Mouse (Mus musculus) heart, adult 8-10 months (tissue): Measurements from ENCODE around the gene Pdgfra. TPM values are rescaled to one million over a fixed set of nuclear protein-coding genes. Genes with fewer than 3 reads are reported as not detected.

Source experiments
- DNase-seq: peaks from one replicate; pipeline ENCODE4 v3.0.0; 2022; ENCODE audit warnings: low spot score
- total RNA-seq, 4 experiments: library from RNA; stranded (reverse); gene quantifications; 2 replicates each; pipeline ENCODE4 v1.2.4; 2022

Pdgfra gene
- 10 to 100 TPM; 17.9 to 23.3 (median 21.5) TPM for total RNA-seq

DNA sequence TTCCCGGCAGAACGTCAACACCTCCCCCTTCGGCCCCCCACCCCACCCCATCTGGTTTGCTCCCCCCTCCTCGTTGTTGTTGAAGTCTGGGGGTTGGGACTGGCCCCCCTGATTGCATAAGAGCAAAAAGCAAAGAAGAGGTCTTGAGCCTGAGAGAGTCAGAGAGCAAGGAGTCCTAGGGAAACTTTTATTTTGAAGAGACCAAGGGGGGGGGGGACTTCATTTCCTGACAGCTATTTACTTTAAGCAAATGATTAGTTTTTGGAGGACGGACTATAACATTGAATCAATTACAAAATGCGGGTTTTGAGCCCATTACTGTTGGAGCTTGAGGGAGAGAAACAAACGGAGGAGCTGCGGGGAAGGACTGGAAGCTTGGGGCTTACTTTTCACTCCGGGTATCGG lies at the start of gene Pdgfra:
Pdgfra (plus strand) TSS at position 272 of the 405 bp plus-strand sequence.
- DNase-seq, result peak; percentile 58

DNA sequence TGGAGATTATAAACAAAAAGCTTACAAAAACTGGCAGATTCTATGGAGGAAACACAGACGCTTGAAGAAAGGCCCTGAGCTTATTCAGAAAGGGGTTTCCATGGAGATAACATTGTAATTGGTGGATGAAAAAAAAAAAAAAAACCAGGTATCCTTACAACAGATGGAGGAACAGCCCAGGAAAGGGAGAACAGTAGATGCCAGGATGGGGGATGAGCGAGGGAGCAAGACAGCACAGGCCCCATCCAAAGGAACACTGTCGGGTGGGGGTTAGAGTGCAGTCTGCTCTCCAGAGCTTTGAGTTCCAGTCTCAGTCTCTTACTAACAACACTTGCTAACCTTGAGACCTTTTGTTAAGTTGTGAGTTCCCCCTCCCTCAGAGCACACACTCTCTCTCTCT lies 45.6 kb upstream of the Pdgfra start:
- no peak for DNase-seq

DNA sequence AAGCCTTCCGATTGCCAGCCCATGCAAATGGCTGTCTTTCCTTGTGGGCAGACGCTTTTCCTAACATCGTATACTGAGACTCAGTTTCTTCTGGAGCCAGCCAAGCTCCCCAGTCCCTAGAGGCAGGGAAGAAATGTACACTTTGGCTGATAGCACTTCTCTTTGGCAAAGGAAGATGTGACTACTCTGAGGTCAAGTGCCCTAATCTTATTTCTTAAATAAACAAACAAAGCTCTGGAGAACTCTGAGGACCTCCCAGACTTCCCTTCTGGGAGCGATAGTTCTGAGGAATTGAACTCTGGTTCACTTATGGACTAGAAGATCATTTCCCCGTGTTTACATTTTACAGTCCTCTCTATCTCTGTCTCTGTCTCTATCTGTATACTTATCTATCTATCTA lies 42.7 kb upstream of the Pdgfra start:
- no peak for DNase-seq

DNA sequence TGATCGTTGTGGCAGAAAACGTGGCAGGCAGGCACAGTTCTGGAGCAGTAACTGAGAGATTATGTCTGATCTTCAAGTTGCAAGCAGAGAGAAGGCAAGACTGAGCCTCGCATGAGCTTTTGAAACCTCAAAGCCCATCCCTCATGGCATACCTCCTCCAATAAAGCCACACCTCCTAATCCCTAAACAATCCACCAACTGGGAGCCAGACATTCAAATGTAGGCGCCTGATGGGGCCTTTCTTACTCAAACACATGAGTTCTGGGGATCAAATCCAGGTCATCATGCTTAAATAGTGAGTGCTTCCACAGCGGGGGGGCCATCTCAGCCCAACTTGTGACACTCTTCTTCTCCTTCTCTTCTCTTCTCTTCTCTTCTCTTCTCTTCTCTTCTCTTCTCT lies 40.3 kb upstream of the Pdgfra start:
- no peak for DNase-seq

DNA sequence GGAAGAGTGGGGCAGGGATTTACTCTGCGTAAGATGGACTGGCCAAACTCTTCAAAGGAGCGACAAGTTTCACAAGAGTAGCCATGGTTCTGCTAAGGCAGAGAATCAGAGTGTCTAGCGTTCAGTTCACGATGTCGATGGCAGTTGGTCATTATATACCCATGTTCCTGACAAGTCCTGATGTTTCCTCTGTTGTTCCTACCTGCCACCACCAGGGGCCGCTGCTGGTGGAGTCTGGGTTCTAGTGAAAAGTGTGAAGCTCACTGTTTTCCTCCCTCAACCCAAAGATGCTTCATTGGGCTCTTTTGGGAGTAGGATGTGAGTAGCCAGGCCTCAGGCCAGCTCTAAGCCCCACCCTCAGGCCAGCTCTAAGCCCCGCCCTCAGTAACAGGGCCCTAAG lies 33.3 kb upstream of the Pdgfra start:
- DNase-seq, result no peak

DNA sequence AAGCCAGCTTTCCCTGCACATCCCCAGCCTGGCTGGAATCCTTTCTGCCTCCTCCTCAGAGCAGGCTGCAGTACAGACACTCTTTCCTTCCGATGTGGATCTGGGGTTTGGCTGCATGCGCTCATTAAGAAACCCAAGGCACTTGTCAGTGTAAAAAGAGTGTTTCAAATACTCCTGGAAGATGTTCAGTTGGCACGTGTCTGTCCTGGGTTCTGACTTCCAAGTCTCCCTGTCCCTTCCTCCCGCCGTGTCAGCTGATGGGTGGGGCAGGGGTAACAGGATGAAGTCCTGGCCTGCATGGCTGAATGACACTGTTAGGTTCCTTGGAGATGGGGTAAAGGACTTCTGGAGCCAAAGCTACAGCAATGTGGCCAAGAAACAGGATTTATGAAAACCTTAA lies 30.4 kb upstream of the Pdgfra start:
- peak; percentile 49 for DNase-seq

DNA sequence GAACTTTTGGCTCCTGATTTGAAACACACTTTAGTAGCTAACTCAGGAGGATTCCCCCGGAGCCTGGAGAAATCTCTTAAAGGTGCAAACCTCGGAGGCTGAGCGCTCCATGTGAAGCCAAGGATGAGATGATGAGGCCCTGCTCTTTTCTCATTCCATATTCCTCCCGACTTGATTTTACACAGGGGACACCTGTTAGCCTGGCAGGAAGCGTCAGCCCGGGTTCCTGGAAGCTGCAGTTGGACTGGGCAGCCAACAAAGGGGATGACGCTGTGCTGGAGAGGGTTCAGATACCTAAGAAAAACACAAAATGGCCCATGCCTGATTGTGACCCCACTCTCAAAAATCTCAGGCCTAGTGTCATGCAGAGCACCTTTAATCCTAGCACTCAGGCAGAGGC lies 17.4 kb upstream of the Pdgfra start:
- no peak for DNase-seq

DNA sequence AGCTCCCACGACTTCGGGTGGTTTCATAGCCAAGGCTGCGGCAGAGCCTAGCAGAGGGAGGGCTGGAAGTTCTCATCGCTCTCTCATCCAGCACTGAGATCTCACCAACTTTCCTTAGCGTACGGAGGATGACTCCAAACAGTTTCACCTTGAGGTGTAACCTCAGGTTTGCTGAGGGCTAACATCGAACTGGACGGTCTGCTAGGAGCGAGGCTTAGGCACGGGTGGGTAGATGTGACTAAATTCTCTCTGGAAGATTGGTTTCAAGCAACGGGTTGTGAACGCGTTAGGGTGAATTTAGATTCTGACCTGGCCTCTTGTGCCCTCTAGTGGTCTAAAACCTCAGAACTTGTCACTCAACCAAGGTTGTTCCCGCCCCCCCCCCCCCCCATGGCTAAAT lies 9.0 kb upstream of the Pdgfra start:
- peak; percentile 85 for DNase-seq

DNA sequence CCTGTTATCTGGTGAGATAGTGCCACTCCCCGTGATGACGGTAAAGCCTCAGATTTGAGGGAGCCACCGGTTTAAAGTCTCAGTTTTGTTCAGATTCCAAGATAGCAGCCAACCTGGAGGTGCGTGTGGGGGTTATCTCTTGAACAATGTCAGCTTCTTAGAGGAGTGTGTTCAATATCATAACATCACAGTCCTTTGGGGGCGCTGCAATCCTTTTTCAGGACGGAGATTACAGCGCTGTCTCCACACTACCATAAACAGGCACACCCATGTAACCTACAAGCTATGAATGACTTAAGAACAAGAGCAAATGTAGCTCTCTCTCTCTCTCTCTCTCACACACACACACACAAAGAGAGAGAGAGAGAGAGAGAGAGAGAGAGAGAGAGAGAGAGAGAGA lies 8.3 kb upstream of the Pdgfra start:
- no peak for DNase-seq

DNA sequence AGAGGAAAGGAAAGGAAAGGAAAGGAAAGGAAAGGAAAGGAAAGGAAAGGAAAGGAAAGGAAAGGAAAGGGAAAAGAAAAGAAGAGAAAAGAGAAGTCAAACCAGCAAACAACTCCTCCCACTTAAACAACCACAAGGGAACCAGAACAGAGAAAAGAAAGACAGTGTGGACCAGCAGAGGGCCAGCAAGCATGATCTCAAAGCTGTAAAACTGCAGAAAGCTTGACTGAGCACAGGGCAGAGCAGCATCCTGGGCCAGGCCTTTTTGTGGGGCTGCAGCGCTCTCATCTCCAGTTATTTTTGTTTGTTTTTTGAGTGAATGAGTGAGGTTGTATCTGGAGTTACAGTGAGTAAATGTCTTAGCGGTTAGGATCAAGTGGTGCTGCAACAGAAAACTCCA lies 6.8 kb upstream of the Pdgfra start:
- no peak for DNase-seq

DNA sequence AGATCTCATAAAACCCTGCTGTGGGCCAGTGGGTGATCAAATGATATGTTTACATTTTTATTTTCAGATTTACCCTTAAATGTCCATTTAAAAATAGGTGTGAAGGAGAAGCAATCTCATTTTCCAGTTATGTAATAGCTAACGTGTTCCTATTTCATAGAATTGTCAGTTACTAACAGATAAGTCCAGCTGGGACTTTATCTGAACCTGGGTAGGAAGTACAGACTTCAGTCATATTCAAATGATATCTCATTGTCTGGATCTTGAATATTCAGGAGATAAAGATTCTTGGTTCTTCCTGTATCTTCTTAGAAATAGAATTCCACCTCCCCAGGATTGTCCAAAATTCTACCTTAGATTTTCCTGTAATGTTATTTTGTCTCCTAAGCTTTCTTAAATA lies 5.6 kb upstream of the Pdgfra start:
- DNase-seq, result no peak

DNA sequence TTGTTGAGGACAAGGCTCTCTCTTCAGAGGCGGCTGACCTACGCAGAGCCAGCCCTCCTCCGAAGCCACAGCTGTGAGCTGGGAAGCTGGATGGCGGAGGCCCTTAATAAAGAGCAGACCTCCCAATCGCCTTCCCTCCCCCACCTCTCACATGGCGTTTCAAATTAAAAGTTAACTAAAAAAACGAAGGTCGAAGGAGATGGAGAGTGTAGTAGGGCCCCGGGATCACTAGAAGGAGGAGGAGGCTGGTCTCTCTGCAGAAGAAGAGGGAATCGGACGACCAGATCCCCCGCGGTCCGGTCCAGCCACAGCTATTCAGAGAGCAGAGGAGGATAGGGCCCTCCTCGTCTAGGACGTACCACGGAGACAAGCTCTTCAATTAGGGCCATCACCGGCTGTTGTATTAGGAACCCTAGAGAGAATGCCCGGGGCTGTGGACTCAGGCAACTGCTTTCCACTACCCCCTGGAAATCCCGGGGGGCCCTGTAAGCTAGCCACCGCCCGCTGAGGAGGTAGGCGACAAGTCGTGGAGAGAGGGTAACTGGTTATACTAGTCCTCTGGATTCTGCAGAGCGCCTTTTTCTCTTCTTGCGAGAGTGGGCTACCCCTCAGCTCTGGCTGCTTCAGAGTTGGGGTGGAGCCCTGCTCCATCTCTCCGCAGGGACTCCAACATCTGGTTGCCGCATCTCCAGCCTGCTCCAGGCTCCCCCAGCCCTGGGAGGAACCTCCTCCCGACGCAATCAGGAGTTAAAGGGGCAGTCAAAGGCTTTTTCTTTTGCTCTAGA lies 3.6 kb upstream of the Pdgfra start:
- DNase-seq, result peak; percentile 46

DNA sequence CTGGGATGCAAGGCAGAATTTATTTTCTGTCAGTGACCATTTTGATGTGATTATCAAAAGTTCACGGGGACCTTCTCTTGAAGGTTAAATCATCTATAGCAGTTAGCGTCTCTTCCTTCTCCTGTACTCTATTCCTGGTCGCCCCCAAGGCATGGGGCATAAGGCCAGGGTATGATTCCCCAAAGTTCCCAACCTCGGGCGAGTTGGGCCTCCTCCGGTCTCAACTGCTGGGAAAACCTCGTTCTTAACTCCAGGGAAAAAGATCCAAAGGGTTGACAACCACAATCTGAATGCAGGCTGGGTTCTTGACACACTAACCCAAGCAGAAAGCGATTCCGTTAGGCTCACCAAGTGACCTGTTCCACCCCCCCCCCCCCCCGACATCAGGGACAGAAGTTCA lies 2.7 kb upstream of the Pdgfra start:
- no peak for DNase-seq

DNA sequence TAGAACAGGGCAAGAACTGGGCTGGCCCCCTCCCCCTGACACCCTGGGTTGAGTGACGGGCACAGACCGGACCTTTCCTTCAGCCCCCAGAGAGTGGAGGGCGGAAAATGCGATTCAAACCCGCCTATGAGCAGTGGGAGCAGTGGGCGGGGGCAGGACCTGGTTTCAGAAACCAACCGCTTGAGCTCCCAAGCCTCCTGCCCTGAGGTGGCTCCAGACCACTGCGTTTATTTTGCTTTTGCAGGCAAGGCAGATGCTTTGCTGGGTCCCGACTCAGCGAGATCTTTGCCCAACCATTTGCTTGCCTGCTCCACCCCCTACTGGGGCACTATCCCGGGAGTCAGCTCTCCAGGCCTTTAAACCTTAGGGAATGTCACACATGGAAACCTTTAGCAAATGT lies 2.2 kb upstream of the Pdgfra start:
- peak; percentile 47 for DNase-seq

DNA sequence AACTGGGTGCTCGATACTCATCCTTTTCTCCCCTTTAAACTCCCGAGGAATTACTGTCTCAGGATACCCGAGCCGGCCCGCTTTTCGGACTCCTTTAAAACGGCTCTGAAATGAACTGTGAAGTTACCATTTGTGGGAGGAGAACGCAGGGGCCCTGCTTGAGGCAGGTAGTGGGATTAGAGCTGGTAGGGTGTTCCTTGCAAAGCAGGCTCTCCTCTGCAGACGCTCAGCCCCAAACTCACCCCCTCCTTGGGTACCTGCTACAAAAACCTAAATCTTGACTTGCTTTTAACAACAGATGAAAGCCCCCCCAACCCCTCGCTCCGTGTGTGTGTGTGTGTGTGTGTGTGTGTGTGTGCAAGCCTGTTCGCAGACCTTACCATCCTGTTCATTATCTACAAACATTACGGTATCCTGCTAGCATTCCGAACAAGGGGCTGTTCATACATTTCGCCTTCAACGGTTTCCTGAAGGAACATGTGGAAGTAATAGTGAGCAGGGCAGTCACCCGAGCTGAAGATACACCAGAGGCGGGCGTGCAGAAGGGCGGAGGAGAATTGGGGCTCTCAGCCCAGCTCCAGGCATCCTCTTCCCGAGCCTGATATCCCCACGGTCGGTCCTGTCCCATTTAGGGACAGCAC lies 1.6 kb upstream of the Pdgfra start:
- no peak for DNase-seq

DNA sequence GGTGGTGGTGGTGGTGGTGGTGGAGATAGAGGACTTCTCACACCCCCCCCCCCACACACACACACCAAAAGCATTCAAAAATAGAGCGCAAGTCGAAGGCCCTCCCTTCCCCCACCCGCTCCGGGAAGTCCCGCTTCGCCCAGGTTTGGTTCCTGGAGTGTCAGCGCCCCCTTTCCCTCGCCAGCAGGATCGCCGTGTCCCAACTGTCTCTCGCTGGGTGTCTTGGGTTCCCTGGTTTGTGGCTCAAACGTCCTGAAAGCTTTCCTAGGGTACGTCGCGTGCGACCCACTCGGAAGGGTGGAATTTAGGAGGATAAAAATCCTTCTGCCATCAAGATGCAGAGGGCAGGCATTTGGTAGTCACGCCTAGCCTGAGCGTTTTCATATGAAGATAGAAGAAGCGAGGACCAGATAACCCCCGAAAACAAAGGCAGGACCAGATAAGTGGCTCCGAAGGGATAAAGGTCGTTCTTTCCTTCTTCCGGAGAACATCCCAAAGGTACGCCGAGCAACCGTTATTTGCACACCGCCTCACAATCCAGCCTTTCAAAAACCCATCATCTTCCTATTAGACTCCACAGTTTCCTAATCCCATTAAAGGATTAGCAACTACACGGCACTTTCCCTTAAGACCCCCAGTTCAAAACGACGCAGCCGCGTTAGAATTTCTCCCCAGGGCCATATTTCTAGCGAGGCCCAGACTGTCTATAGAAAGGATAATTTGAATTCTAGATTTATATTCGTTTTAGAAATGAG lies 769 bp upstream of the Pdgfra start:
- DNase-seq, result peak; percentile 78

DNA sequence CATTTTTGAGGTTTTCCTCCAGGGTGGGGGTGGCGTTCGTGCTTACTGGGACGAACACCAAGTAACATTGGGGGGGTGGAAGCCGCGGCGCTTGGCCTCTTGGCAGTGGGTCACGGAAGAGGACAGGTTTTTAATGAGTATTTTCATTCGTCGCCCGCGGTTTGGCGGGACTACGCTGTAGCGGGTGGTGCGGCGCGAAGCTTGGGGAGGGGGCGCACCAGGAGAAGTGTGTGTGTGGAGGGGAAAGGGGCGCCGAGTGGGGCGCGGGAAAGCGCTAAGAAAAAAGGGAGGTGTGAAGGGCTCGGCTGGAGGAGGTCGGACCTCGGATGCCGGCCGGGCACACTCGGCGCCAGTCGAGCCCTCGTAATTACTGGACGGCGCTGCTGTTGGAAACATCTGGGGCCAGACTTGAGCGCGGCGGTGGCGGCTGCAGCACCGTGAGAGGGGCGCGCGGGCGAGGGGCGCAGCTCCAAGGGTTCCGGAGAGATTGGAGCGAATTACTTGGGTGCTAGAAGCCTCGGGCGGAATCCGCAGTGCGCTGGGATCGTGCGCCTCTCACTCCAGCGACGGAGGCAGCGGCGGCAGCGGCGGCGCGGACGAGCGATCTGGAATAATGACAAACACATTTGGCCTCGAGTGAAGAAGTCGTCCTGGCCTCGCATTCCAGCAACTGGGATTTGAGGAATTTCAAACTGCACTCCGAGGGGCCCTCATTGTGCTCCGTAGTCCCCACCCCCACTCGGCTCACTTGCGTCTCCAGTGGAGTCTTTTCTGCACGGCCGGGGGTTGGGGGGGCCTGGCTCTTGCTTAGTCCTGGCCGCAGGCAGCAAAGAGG lies 916 bp downstream of the Pdgfra start:
- DNase-seq, result no peak

DNA sequence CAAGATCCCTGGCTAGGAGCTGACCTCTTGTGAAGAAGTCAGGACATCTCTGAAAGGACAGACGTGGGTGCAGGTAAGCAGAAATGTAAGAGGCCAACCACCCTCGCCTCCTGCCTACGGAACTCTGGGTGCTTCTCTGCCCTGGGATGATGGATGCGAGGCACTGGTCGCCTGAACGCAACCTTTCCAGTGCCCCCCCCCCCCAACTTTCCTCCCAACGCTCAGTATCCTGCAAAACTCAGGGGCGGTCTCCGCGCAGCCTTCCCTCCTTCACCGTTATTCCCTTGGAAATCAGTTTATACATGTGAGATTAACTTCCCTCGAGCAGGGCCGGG lies 1.5 kb downstream of the Pdgfra start:
- no peak for DNase-seq

DNA sequence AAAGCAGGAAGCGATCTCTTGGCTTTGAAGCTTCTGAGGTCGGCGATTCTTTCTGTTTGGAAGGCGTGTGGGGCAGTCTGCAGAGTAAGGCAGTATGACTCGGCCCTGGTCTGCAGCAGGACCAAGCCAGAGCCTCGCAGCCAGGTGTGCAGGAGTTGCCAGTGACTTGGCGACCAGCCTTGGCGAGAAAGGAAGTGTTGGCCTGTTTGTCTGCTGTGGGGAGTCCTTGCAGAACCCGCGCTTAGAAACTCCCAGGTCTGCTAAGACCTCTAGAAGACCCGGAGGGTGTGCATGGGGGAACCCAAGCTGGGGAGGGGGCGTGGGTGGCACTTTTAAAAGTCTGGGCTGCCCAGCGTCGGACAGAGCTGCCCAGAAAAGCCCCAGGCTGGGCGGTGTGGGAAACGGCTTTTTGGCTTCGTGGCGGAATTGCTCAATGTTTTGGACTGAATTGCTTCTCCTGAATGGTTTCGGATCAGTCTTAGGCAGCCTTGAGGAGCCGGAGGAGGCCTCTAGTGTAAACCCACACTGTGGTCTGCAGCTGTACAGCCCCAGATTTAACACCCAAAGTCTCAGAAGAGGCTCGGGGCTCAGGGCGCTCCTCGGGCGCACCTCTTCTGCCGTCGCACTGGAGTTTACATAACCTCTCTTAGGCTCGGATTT lies 2.0 kb downstream of the Pdgfra start:
- DNase-seq, result peak; percentile 51

DNA sequence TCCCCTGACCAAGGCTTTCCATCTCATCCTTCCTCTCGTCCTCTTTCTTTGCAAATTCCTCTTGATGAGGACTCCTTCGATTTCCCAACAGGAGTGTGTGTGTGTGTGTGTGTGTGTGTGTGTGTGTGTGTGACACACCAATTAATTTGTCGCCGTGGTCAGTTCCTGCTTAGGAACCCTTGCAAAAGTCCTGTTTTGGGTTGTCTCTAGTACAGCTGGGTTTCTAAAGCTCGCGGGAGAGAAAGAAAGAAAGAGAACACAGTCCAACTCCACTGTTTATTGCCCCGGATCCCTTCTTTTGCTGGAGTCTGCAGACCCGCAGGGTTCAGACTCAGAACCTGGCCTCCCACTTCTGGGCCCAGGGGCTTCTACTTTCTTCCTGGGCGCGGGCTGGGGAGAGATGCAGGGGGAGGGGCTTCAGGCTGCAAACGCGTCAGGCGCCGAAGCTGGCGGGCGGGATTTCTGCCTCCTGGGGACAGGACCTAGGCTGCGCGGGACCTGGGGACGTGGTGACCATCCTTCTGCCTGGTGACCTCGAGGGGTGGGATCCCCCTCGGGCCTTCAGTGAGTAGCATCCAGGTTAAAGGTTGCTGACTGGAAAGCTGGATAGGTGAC lies 2.6 kb downstream of the Pdgfra start:
- DNase-seq, result no peak

DNA sequence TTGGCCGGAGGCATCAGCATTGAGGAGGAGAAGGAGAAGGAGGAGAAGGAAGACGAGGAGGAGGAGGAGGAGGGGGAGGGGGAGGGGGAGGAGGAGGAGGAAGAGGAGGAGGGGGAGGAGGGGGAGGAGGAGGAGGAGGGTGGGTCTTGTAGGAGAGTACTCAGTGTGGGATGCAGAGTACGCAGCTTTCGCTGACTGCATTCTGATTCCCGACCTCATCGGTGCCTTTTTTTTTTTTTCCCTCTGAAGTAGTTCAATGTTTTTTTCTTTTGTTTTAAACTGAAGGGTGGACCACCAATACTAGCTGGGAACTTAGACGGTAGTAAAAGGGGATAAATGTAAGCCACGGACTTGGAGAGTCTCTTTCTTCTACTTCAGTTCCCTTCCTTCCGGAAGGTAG lies 3.2 kb downstream of the Pdgfra start:
- no peak for DNase-seq
